In the genomic region with DNA sequence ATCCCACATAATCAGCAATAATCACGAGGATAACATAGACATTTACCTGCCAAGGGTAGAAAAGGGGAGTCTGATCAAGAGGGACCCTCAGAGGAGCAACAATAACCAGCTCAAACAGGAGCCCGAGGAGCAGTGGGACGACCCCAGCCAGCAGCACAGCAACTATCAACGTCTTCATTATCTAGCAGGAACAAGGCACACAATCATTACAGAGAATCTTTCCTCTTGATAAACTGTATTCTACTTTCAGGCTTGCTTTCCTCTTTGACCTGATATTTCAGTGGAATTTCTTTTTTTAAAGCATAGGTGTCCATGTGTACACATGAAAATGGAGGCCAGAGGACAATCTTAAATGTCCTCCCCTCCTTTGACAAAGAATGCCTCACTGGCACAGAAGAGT, we compare ENCODE assay signal across 36 mouse cellular contexts. TPM values are rescaled to one million over a fixed set of nuclear protein-coding genes. Genes with fewer than 3 reads are reported as not detected.
"Had no signal": no experiment of that assay in that cellular context is flagged by ENCODE, and none has a peak within 500 bp of the region (broad histone marks: within the 10 kb centered on the region; RNA-seq: fewer than 3 reads in every experiment).

No protein-coding gene starts in this region.

- ATAC-seq: hindbrain, embryonic 16.5 days; hindbrain, postnatal 0 days; inflammation-experienced regulatory T-cells, adult 6 months; intestine, embryonic 15.5 days; intestine, embryonic 16.5 days; intestine, postnatal 0 days had no signal

- H3K4me3 ChIP-seq: heart, embryonic 12.5 days; heart, embryonic 13.5 days; heart, embryonic 15.5 days; hindbrain, embryonic 10.5 days; hindbrain, embryonic 12.5 days; hindbrain, embryonic 13.5 days; hindbrain, embryonic 15.5 days; intestine, embryonic 15.5 days; kidney, embryonic 15.5 days; layer of hippocampus, adult 2 months; left cerebral cortex, adult 2 months had no signal

- H3K9me3 ChIP-seq: heart, embryonic 12.5 days; heart, embryonic 13.5 days; heart, embryonic 15.5 days; hindbrain, embryonic 10.5 days; hindbrain, embryonic 12.5 days; hindbrain, embryonic 13.5 days; hindbrain, embryonic 15.5 days; intestine, embryonic 15.5 days; kidney, embryonic 15.5 days had no signal

- H3K27me3 ChIP-seq: heart, embryonic 12.5 days; heart, embryonic 13.5 days; heart, embryonic 15.5 days; hindbrain, embryonic 12.5 days; hindbrain, embryonic 13.5 days; hindbrain, embryonic 15.5 days; intestine, embryonic 15.5 days; kidney, embryonic 15.5 days had no signal

- H3K4me1 ChIP-seq: heart, embryonic 12.5 days; heart, embryonic 13.5 days; hindbrain, embryonic 10.5 days; hindbrain, embryonic 12.5 days; hindbrain, embryonic 13.5 days; hindbrain, embryonic 15.5 days; intestine, embryonic 15.5 days had no signal

- DNase-seq: heart, postnatal 10 days; heart, postnatal 14 days; heart, postnatal 36 days; heart, postnatal 4 days; kidney, adult 11 months; kidney, adult 18-20 months; kidney, adult 2 months; kidney, adult 8-10 months; kidney, adult 9 months; kidney, postnatal 10 days; kidney, postnatal 14 days; kidney, postnatal 25 days; kidney, postnatal 36 days; layer of hippocampus, adult 9-11 months; layer of hippocampus, postnatal 36 days had no signal

- H3K4me2 ChIP-seq: heart, embryonic 11.5 days; heart, embryonic 12.5 days; heart, embryonic 13.5 days; heart, embryonic 15.5 days; hindbrain, embryonic 12.5 days; hindbrain, embryonic 13.5 days; hindbrain, embryonic 14.5 days; hindbrain, embryonic 15.5 days; intestine, embryonic 15.5 days; kidney, embryonic 15.5 days had no signal

- H3K9ac ChIP-seq: heart, embryonic 12.5 days; heart, embryonic 13.5 days; heart, embryonic 15.5 days; hindbrain, embryonic 12.5 days; hindbrain, embryonic 13.5 days; hindbrain, embryonic 14.5 days; hindbrain, embryonic 15.5 days; intestine, embryonic 15.5 days; kidney, embryonic 15.5 days had no signal

- H3K27ac ChIP-seq: heart, embryonic 13.5 days; heart, embryonic 15.5 days; hindbrain, embryonic 10.5 days; hindbrain, embryonic 12.5 days; hindbrain, embryonic 13.5 days; hindbrain, embryonic 14.5 days; hindbrain, embryonic 15.5 days; hindbrain, postnatal 0 days; intestine, embryonic 15.5 days; kidney, embryonic 15.5 days; kidney, postnatal 0 days; layer of hippocampus, adult 2 months; left cerebral cortex, adult 2 months had no signal

RNA-seq across cellular contexts. Expression of a gene that starts 16.0 kb away (rescaled TPM):
- total RNA-seq: heart, postnatal 25 days; heart, postnatal 36 days; hematopoietic stem cell, adult 5-6 weeks had no signal
